Mouse (Mus musculus) limb, embryonic 10.5 days (tissue): ENCODE data around the gene 0610010K14Rik. TPM values are rescaled to one million over a fixed set of nuclear protein-coding genes. Genes with fewer than 3 reads are reported as not detected.

Source experiments
- DNase-seq: peaks from one replicate; pipeline ENCODE4 v3.0.0-alpha.2; 2017; ENCODE audit warnings: low spot score
- H3K27ac ChIP-seq: fragments of 300-500 bp; sonication (generic); 2 replicates; pipeline ENCODE4 v1.5.1; 2016; ENCODE audit warnings: mild to moderate bottlenecking
- H3K27me3 ChIP-seq: fragments of 300-500 bp; sonication (generic); 2 replicates; pipeline ENCODE4 v1.6.1; 2016; ENCODE audit warnings: low read depth, mild to moderate bottlenecking; ENCODE audit not compliant: poor library complexity, severe bottlenecking
- H3K36me3 ChIP-seq: fragments of 300-500 bp; sonication (generic); 2 replicates; pipeline ENCODE4 v1.6.1; 2016; ENCODE audit warnings: mild to moderate bottlenecking, moderate library complexity
- H3K4me1 ChIP-seq: fragments of 300-500 bp; sonication (generic); 2 replicates; pipeline ENCODE4 v1.6.1; 2016
- H3K4me3 ChIP-seq: fragments of 300-500 bp; sonication (generic); 2 replicates; pipeline ENCODE4 v1.5.1; 2016; ENCODE audit warnings: mild to moderate bottlenecking, moderate library complexity
- H3K9me3 ChIP-seq: fragments of 300-500 bp; sonication (generic); replicated peaks from 2 replicates; pipeline ENCODE4 v1.6.1; 2016; ENCODE audit warnings: mild to moderate bottlenecking
- WGBS: fragments of 180-500 bp; shearing (Covaris S2); methylation state at CpG from one replicate; pipeline ENCODE4 v1.1.7; 2016; 5-methylcytosine and 5-hydroxymethylcytosine counted together
- polyA plus RNA-seq: library from polyadenylated mRNA; unstranded; fragments of >200 nt; fragmentation: Nextera tagmentation; extraction: Ambion mirVana; gene quantifications from 2 replicates; pipeline ENCODE4 v1.2.1, GENCODE M21; 2016

Gene 0610010K14Rik
- polyA plus RNA-seq, 1 experiment from 2014 or later, result 235 TPM

DNA sequence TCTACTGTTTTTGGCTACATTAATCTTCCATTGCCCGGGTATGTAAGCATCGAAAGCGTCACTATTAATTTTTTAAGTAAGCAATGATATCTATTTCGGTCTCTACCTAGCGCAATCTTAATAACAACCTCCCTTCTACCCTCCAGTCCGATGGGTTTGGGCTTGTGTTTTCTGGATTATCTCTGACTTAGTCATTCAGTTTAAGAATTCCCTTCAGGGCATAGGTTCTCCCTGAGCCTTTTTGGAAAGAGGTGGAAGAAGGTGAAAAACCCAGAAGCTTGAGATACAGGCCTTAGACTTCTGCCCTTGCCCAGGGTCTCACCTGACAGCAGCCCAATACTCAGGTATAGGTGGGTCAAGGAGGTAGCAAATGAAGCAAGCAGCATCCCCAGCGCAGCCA is 17.8 kb downstream of the 0610010K14Rik start:
- H3K27ac ChIP-seq, result peak overlapping the region; percentile 88
- no peak for DNase-seq
- H3K36me3 ChIP-seq, result peaks cover 20% of the 10 kb centered on the region
- WGBS, result 63% methylated on average over 7 of the region's 7 CpGs
- peaks cover 69% of the 10 kb centered on the region for H3K27me3 ChIP-seq
- H3K4me1 ChIP-seq, result peaks cover 48% of the 10 kb centered on the region
- no peaks in the 10 kb centered on the region for H3K9me3 ChIP-seq
- peak overlapping the region; percentile 62 for H3K4me3 ChIP-seq

DNA sequence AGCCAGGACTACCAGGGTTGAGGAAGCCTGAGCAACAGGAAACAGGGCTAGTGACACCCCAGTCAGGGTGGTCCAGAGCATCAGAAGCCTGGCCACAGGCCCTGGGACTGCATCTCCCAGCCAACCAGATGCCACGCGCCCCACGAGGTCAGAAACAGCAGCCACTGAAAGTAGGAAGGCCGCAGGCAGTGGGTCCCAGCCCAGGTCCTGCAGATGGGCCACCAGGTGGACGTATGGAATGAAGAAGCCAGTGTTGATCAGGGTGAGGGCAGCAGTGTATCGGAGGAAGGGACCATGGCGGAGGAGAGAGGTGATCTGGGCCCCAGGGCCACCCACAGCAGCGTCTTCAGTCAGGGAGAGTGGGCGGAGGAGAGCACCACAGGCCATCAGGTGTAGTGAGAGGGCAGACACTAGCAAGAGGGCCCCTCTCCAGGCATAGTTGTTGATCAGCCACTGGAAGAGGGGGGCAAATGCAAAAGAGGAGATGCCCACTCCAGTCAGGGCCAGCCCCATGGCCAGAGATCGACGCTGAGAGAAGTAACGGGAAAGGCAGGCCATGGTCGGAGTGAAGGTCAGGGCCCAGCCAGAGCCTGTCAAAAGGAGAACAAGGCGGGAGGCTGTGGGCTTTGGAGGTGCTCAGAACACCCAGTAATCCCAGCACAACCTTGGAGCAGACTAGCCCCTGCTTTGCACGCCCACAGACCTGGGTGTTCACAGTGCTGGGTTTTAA is 18.8 kb downstream of the 0610010K14Rik start:
- DNase-seq, result no peak
- H3K36me3 ChIP-seq, result peaks cover 20% of the 10 kb centered on the region
- H3K9me3 ChIP-seq, result no peaks in the 10 kb centered on the region
- WGBS, result 89% methylated on average over 15 of the region's 15 CpGs
- H3K27ac ChIP-seq, result 0 out of 2 replicates have a peak overlapping the region, but pooled peaks have one; percentile 2
- H3K4me1 ChIP-seq, result peaks cover 57% of the 10 kb centered on the region
- no peak overlapping the region for H3K4me3 ChIP-seq
- peaks cover 69% of the 10 kb centered on the region for H3K27me3 ChIP-seq

DNA sequence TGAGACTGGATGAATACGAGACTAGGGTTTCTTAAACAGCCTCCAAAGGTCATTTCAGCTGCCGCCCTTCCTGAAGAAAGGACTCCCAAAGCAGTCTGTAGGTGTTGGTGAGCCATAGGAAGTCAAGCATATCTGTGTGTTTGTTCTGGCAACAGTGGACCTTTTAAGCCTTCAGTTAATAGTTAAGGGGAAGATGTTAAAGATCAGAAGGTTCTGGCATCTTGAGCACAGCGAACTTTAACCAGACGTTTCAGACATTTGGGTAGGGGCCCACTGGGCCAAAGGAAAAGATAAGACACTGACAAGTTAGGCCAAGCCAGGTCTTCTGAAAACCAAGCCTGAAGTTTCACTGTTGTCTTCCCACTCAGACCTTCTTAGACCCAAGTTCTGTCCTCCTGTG is 19.7 kb downstream of the 0610010K14Rik start:
- Histone ChIP-seq H3K27me3 (peaks cover 71% of the 10 kb centered on the region), H3K9me3 (no peaks in the 10 kb centered on the region), H3K4me3 (no peak overlapping the region), H3K27ac (no peak overlapping the region), H3K36me3 (peaks cover 20% of the 10 kb centered on the region), H3K4me1 (peaks cover 62% of the 10 kb centered on the region)
- no peak for DNase-seq
- 88% methylated on average over 4 of the region's 4 CpGs for WGBS

DNA sequence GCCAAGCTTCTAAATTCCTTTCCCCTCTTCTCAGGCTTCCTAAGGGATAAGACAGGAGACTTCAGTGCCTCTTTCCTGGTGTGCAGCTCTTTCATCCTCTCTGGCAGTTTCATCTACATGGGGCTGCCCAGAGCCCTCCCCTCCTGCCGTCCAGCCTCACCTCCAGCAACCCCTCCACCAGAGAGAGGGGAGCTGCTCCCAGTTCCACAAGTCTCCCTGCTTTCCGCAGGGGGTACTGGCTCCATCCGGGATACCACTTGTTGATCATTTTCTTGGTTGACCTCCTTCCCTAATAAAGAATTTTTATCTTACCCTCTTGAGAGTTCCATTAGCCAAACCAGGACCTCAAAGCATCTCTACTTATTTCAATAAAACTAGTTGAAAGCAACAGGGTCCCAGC is 21.6 kb downstream of the 0610010K14Rik start:
- Histone ChIP-seq H3K4me1 (peaks cover 48% of the 10 kb centered on the region), H3K9me3 (no peaks in the 10 kb centered on the region), H3K36me3 (peaks cover 20% of the 10 kb centered on the region), H3K4me3 (no peak overlapping the region), H3K27ac (no peak overlapping the region), H3K27me3 (peaks cover 78% of the 10 kb centered on the region)
- 60% methylated on average over 3 of the region's 3 CpGs for whole genome bisulfite sequencing
- no peak for DNase-seq

DNA sequence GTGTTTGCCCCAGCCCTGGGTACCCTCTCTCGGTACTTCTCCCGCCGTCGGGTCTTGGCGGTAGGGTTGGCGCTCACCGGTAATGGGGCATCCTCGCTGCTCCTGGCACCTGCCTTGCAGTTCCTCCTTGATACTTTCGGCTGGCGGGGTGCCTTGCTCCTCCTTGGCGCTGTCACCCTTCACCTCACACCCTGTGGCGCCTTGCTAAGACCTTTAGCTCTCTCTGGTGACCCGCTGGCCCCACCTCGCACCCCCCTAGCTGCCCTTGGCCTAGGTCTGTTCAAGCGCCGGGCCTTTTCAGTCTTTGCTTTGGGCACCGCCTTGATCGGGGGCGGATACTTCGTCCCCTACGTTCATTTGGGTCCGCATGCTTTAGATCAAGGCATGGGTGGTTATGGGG is 22.4 kb downstream of the 0610010K14Rik start:
- H3K27ac ChIP-seq, result no peak overlapping the region; the same call in 1 of the 2 replicates

DNA sequence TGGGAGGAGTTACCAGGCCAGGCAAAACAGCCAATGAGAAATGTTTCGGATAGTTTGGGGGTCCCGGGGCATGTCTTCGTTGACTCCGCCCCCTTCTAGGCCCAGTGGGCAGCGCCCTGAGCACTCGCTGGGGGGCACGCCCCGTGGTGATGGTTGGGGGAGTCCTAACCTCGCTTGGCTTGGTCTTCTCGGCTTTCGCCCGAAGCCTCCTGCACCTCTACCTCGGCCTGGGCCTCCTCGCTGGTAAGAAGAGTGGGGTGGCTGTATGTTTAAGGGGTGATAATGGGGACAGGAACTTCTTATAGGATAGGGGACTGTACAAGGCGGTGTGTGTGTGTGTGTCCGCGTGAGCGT is 22.9 kb downstream of the 0610010K14Rik start:
- Histone ChIP-seq H3K9me3 (no peaks in the 10 kb centered on the region), H3K27me3 (peaks cover 81% of the 10 kb centered on the region), H3K4me3 (peak overlapping the region; percentile 48), H3K27ac (0 out of 2 replicates have a peak overlapping the region, but pooled peaks have one; percentile 38), H3K4me1 (peaks cover 39% of the 10 kb centered on the region), H3K36me3 (peaks cover 20% of the 10 kb centered on the region)
- no peak for DNase-seq
- 4% methylated on average over 18 of the region's 18 CpGs for WGBS

More for the DNA sequence above, 22.4 kb downstream of the 0610010K14Rik start:
- 11% methylated on average over 22 of the region's 22 CpGs for WGBS
- Histone ChIP-seq H3K27me3 (peaks cover 81% of the 10 kb centered on the region), H3K4me3 (peak overlapping the region; percentile 48), H3K36me3 (peaks cover 20% of the 10 kb centered on the region), H3K9me3 (no peaks in the 10 kb centered on the region), H3K4me1 (peaks cover 43% of the 10 kb centered on the region)
- DNase-seq, result no peak

DNA sequence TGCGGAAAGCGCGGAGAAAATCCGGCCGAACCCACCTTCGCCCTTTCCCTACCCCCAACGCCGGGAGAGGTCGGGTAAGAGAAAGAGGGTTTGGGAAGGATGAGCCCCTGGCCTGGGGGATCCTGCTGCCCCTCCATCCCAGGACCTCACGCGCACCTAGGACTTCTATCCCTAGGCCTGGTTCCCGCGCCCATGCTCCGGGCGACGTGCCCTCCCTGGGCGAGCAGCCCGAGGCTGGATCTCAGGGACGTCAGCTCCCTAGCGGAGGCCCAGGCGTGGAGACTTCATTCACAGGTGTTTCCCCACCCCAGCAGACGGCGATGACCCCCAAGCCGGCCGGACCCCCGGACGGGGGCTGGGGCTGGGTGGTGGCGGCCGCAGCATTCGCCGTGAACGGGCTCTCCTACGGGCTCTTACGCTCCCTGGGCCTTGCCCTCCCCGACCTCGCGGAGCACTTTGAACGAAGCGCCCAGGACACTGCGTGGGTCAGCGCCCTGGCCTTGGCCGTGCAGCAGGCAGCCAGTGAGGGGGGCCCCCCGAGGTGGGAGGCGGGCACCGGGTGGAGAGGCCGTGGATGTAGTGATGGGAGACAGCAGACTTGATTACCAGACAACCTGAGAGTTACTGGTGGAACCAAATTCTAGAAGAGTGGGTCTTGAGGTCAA is 23.4 kb downstream of the 0610010K14Rik start:
- peaks cover 34% of the 10 kb centered on the region for H3K4me1 ChIP-seq
- no peaks in the 10 kb centered on the region for H3K9me3 ChIP-seq
- peak overlapping the region; percentile 48 for H3K4me3 ChIP-seq
- H3K27me3 ChIP-seq, result peaks cover 81% of the 10 kb centered on the region
- peaks cover 20% of the 10 kb centered on the region for H3K36me3 ChIP-seq
- 2% methylated on average over 46 of the region's 46 CpGs for WGBS
- peak overlapping the region; percentile 38; the same call in 1 of the 2 replicates for H3K27ac ChIP-seq
- DNase-seq, result peak; percentile 62

DNA sequence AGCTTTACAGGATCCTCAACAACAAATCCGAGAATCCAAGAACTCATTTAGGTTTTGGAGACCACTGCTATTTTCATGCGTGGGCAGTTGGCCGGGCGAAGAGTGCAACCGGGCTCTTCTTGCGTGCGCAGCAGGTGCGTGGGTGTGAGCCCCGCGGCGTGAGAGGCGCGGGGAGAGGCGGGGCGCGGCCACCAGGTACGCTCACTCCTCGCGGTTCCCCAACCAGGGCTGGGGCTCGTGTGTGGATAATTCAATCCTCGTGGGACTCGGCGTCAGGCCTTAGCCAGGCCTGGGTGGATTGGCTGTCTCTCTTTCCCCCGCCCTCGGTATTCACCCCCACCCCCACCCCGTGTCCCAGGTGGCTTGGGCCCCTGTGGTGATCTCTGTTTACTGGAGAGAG is 24.0 kb downstream of the 0610010K14Rik start:
- peaks cover 75% of the 10 kb centered on the region for H3K27me3 ChIP-seq
- peaks cover 19% of the 10 kb centered on the region for H3K36me3 ChIP-seq
- DNase-seq, result no peak
- no peak overlapping the region for H3K27ac ChIP-seq
- 10% methylated on average over 26 of the region's 26 CpGs for WGBS
- peaks cover 28% of the 10 kb centered on the region for H3K4me1 ChIP-seq
- H3K4me3 ChIP-seq, result peak overlapping the region; percentile 48
- H3K9me3 ChIP-seq, result no peaks in the 10 kb centered on the region

DNA sequence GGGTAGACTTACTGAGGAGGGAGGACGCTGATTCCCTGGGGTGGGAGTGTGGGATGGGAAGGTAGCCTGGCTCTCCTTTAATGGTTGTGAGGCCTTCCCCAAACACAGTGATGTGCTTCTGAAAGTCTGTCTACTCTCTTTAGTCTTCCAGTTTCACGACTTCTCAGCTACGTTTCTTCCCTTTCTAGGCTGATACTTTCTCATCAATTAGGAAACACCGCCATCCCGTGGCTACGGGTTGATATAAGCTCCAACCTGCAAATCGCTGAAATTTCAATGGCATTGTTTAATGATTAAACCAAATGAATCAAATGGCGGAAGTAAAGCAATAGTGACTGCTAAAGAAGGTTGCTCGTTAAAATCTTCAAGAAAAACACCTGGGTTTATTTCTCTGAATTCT is 24.8 kb downstream of the 0610010K14Rik start:
- Histone ChIP-seq H3K27ac (no peak overlapping the region), H3K36me3 (peaks cover 13% of the 10 kb centered on the region), H3K27me3 (peaks cover 67% of the 10 kb centered on the region), H3K4me1 (peaks cover 24% of the 10 kb centered on the region), H3K9me3 (no peaks in the 10 kb centered on the region), H3K4me3 (no peak overlapping the region)
- WGBS, result 18% methylated on average over 9 of the region's 9 CpGs
- DNase-seq, result peak; percentile 48

DNA sequence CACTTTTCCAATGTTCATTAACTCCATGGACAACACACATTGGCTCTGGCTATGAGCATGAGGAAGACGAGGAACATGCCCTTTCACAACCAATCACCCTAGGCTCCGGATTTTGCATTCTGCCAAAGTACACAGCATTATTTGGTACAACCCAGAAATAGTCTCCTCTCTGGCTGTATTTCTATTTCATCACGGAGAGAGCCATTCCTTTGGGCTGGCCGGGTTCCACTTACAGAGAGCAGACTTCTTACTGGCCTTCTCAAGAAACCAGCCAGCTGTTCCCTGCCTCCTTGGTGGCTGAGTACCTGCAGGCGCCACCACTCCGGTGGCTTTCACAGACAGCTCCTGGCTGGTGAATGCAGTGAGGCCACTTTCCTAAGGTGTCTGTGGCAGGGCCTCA is 25.3 kb downstream of the 0610010K14Rik start, which contains the start of gene Slc16a11:
Gene Slc16a11, plus strand, starts transcription at position 330 of the 400 bp plus-strand sequence.
- Histone ChIP-seq H3K4me1 (peaks cover 24% of the 10 kb centered on the region), H3K27ac (no peak within 1 kb of the TSS), H3K36me3 (peaks cover 8% of the 10 kb centered on the region), H3K9me3 (no peaks in the 10 kb centered on the region), H3K27me3 (peaks cover 62% of the 10 kb centered on the region), H3K4me3 (no peak within 1 kb of the TSS)
- 66% methylated on average over 6 of the region's 6 CpGs for WGBS
- no peak for DNase-seq

DNA sequence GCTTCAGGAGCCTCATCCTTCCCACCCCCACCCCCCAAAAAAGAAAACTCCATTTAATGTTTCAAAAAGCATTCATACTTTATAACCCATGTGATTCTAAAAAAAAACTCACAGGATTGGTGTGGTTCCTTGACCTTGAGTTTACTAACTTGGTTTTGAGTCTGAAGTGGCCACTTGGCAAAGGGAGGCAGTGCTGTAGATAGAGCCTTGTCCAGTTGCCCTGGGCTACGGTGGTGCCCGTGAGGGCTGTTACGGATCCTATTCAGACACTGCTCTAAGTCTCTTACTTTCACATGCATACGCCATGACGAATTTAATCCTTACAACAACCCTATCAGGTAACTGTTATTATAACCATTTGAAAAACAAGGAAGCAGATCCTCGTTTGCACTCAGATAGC is 25.7 kb downstream of the 0610010K14Rik start:
- Histone ChIP-seq H3K4me3 (no peak overlapping the region), H3K4me1 (peaks cover 24% of the 10 kb centered on the region), H3K9me3 (no peaks in the 10 kb centered on the region), H3K36me3 (peaks cover 3% of the 10 kb centered on the region), H3K27ac (no peak overlapping the region), H3K27me3 (peaks cover 58% of the 10 kb centered on the region)
- WGBS, result 88% methylated on average over 6 of the region's 6 CpGs
- no peak for DNase-seq

DNA sequence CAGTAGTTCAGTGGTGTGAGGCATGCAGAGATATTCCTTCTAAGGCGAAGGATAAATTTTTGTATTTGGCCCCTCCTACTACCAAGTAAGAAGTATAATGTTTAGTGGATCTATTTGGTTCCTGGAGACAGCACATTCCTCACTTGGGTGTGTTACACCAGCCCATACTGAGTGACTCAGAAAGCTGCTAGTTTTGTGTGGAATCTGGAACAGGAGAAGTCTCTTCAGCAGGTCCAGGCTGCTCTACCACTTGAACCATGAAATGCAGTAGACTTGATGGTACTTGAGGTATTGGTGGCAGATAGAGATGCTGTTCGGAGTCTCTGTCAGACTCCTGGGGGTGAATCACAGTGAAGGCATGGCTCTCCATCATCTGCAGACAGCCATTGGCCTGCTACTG is 27.0 kb downstream of the 0610010K14Rik start:
- Histone ChIP-seq H3K9me3 (no peaks in the 10 kb centered on the region), H3K27ac (no peak overlapping the region), H3K27me3 (peaks cover 50% of the 10 kb centered on the region), H3K4me1 (peaks cover 22% of the 10 kb centered on the region), H3K36me3 (no peaks in the 10 kb centered on the region), H3K4me3 (no peak overlapping the region)
- no peak for DNase-seq
- WGBS, result 90% methylated on average over 2 of the region's 2 CpGs

DNA sequence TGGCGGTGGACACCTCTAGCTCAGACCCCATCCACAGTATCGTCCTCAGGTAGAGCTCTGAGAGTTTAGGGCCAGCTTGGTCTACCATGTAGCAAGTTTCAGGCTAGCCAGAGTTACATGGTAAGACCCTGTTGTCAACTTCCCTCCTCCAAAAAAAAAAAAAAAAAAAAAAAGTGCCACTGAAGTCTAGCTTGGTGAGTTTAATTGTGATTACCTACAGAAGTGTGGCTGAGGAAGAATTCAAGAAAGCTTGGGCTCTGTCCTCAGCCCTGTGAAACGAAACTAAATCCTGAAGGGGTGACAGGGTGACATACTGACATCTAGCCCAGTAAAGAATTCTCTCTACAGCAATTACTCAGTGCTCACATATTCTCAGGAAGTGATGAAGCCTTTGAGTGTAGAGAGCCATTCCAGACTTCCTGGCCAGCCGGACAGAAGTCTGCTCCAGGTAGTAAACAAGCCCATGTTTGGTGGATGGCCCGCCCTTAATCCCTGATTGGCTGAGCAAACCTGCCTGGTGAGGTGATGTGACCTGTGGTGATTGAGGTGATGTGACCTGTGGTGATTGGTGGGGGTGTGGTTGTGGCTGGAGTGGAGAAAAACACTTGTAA is 28.8 kb downstream of the 0610010K14Rik start:
- Histone ChIP-seq H3K27ac (no peak overlapping the region), H3K36me3 (no peaks in the 10 kb centered on the region), H3K27me3 (peaks cover 32% of the 10 kb centered on the region), H3K9me3 (no peaks in the 10 kb centered on the region), H3K4me3 (no peak overlapping the region), H3K4me1 (peaks cover 4% of the 10 kb centered on the region)
- no peak for DNase-seq
- WGBS, result 77% methylated on average over 5 of the region's 5 CpGs
